Mouse (Mus musculus): ENCODE data around the gene Prr19. TPM values are rescaled to one million over a fixed set of nuclear protein-coding genes. Genes with fewer than 3 reads are reported as not detected.

The Prr19 gene
- total RNA-seq, 2 experiments from 2014 or later = not detected

- peak in 1 of 2 experiments; percentile 2 for DNase-seq
Measured at GRCm38 (mm10) chr7:25293191-25293739, 7.9 kb upstream of the Prr19 start.

- DNase-seq = no peak
Measured at GRCm38 (mm10) chr7:25294495-25294894, 6.7 kb upstream of the Prr19 start.

GRCm38 (mm10) chr7:25294960-25295722 lies 6.1 kb upstream of the Prr19 start:
- peak in 1 of 2 experiments; percentile 1 for DNase-seq

- no peak for DNase-seq
Measured at GRCm38 (mm10) chr7:25296945-25297453, 4.2 kb upstream of the Prr19 start.

- DNase-seq = peak; percentile 72 to 74
Measured at GRCm38 (mm10) chr7:25297454-25298325, 3.5 kb upstream of the Prr19 start, which contains the start of gene Pafah1b3. TSS of gene Pafah1b3 (minus strand) at chr7:25297986.

- DNase-seq = no peak
Measured at GRCm38 (mm10) chr7:25303003-25303684, 1.9 kb downstream of the Prr19 start.

GRCm38 (mm10) chr7:25303685-25304006 lies 2.4 kb downstream of the Prr19 start:
- no peak for DNase-seq

GRCm38 (mm10) chr7:25305481-25305880 lies 4.3 kb downstream of the Prr19 start:
- no peak for DNase-seq

GRCm38 (mm10) chr7:25305956-25306613 lies 4.9 kb downstream of the Prr19 start, which contains the start of gene Tmem145:
TSS of gene Tmem145 (plus strand) at chr7:25306106.
- no peak for DNase-seq

- DNase-seq = no peak
Measured at GRCm38 (mm10) chr7:25306614-25306996, 5.4 kb downstream of the Prr19 start.

GRCm38 (mm10) chr7:25308702-25309318 lies 7.6 kb downstream of the Prr19 start:
- DNase-seq = no peak

- DNase-seq = no peak
Measured at GRCm38 (mm10) chr7:25309425-25309824, 8.2 kb downstream of the Prr19 start.

GRCm38 (mm10) chr7:25311193-25311592 lies 10.0 kb downstream of the Prr19 start:
- no peak for DNase-seq

GRCm38 (mm10) chr7:25313325-25313724 lies 12.1 kb downstream of the Prr19 start:
- DNase-seq = no peak

GRCm38 (mm10) chr7:25314606-25315305 lies 13.5 kb downstream of the Prr19 start:
- no peak for DNase-seq

GRCm38 (mm10) chr7:25315306-25316041 lies 14.3 kb downstream of the Prr19 start:
- no peak for DNase-seq

- DNase-seq = peak; percentile 91 to 94
Measured at GRCm38 (mm10) chr7:25316532-25317445, 15.6 kb downstream of the Prr19 start, which contains the start of gene Megf8. TSS of gene Megf8 (plus strand) at chr7:25317164.

- no peak for DNase-seq
Measured at GRCm38 (mm10) chr7:25317446-25317999, 16.3 kb downstream of the Prr19 start.
